Mouse (Mus musculus) spleen, adult 2 months (tissue): ENCODE data around the gene Eml1. TPM values are rescaled to one million over a fixed set of nuclear protein-coding genes. Genes with fewer than 3 reads are reported as not detected.

Experiments
- DNase-seq, 2 experiments: peaks; one replicate each; pipeline versions ENCODE4 v3.0.0 to v3.0.0-alpha.2; 2012 to 2021; ENCODE audit warnings: low spot score in 2 of 2, low read depth in 1 of 2
- H3K27ac ChIP-seq: fragments of 200-500 bp; 2 replicates; pipeline ENCODE4 v1.5.1; 2012; ENCODE audit warnings: low read length, inconsistent platforms; ENCODE audit not compliant: insufficient read depth
- H3K27me3 ChIP-seq: fragments of 200-500 bp; 2 replicates; pipeline ENCODE4 v1.6.1; 2012; ENCODE audit warnings: mild to moderate bottlenecking, moderate library complexity, low read length, inconsistent platforms; ENCODE audit not compliant: control insufficient read depth, insufficient read depth
- H3K36me3 ChIP-seq: fragments of 200-500 bp; 2 replicates; pipeline ENCODE4 v1.6.1; 2012; ENCODE audit warnings: mild to moderate bottlenecking, low read length, inconsistent platforms; ENCODE audit not compliant: control insufficient read depth, insufficient read depth
- H3K4me1 ChIP-seq: fragments of 200-500 bp; 2 replicates; pipeline ENCODE4 v1.6.1; 2011; ENCODE audit warnings: inconsistent platforms; ENCODE audit not compliant: control insufficient read depth, insufficient read depth, insufficient read length
- H3K4me3 ChIP-seq: fragments of 200-500 bp; 2 replicates; pipeline ENCODE4 v1.5.1; 2011; ENCODE audit warnings: mild to moderate bottlenecking, inconsistent platforms; ENCODE audit not compliant: insufficient read depth, insufficient read length; ENCODE audit errors: extremely low read depth
- CTCF ChIP-seq: fragments of 200-500 bp; IDR thresholded peaks from 2 replicates; pipeline ENCODE4 v1.5.1; 2011; ENCODE audit warnings: mild to moderate bottlenecking, inconsistent platforms; ENCODE audit not compliant: insufficient read depth, insufficient read length, insufficient replicate concordance; ENCODE audit errors: extremely low read depth
- POLR2A ChIP-seq: fragments of 200-500 bp; IDR thresholded peaks from 2 replicates; pipeline ENCODE4 v1.6.1; 2011; ENCODE audit warnings: low read depth, low read length, inconsistent platforms
- WGBS: fragments of 180-500 bp; shearing (Covaris S2); methylation state at CpG from one replicate; pipeline ENCODE4 v1.1.7; 2018; 5-methylcytosine and 5-hydroxymethylcytosine counted together
- polyA plus RNA-seq: library from polyadenylated mRNA; depleted of rRNA; stranded (reverse); fragments of >200 nt; gene quantifications from 2 replicates; pipeline ENCODE4 v1.2.3, GENCODE M21; 2012

The Eml1 gene
- polyA plus RNA-seq, 1 experiment, result 9.3 TPM

DNA sequence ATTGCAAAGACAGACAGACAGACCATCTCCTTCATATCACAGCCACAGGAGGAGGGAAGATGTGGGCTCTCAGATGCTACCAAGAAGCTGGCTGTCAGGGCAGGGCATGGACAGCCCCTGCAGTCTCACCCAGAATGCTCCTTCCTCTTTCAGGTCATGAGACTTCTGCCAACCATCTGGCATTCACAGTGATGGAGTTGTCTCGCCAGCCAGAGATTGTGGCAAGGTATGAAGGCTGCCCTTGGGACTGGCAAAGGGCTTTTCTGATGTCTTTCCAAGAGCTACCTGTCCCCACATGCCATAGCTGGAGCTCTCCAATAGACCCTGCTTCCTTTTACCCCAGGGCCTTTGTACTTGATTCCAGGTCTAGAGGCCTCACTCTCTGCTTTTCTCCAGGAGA is 15.5 kb upstream of the Eml1 start:
- H3K27ac ChIP-seq, result no peak overlapping the region
- H3K4me3 ChIP-seq, result no peak overlapping the region
- H3K27me3 ChIP-seq, result no peaks in the 10 kb centered on the region
- DNase-seq, result no peak
- TF ChIP-seq POLR2A, result no peak
- TF ChIP-seq CTCF, result no peak
- 56% methylated on average over 1 of the region's 1 CpGs for WGBS
- no peaks in the 10 kb centered on the region for H3K36me3 ChIP-seq
- no peaks in the 10 kb centered on the region for H3K4me1 ChIP-seq

DNA sequence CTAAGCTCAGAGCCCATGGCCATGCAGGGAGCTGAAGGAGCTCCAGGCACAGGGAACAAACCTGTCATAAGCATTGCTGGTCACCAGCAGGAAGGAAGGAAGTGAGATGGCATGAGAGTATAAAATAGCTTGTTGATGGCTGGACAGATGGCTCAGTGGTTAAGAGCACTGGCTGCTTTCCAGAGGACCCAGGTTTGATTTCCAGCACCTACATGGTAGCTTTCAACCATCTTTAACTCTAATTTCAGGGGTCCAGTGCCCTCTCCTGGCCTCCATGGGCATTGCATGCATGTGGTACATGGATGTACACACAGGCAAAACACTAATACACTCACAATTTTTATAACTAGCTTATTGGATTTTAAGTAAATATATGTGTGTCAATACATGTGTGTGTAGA is 14.8 kb upstream of the Eml1 start:
- no peak overlapping the region for H3K4me3 ChIP-seq
- H3K27me3 ChIP-seq, result no peaks in the 10 kb centered on the region
- DNase-seq, result no peak
- H3K4me1 ChIP-seq, result no peaks in the 10 kb centered on the region
- H3K36me3 ChIP-seq, result no peaks in the 10 kb centered on the region
- H3K27ac ChIP-seq, result no peak overlapping the region
- TF ChIP-seq POLR2A (no peak), CTCF (no peak)

DNA sequence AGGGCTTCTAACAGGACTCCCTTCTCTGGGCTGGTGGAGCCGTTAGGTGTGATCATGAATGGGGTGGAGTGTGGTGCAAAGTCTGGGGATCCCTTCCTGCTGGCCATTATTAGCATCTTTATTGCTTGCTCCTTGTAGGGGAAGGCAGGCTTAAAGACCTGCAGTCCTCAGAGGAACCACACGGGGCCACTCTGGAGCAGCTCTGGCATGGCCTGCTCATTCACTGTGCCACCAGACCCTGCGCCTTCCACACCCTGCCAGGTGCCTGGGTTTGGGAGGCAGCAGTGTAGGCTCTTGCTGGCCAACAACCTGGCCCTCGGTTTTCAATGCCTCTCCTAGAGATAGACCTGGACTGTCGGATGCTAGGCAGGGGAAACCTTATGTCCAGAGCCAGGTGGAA is 7.0 kb upstream of the Eml1 start:
- TF ChIP-seq CTCF, result peak; percentile 54; the same call in 1 of the 2 replicates
- no peak for TF ChIP-seq POLR2A
- H3K36me3 ChIP-seq, result no peaks in the 10 kb centered on the region
- H3K4me1 ChIP-seq, result no peaks in the 10 kb centered on the region
- 6% methylated on average over 5 of the region's 5 CpGs for WGBS
- no peak overlapping the region for H3K27ac ChIP-seq
- H3K4me3 ChIP-seq, result no peak overlapping the region
- peak in 1 of 2 experiments; percentile 23 for DNase-seq
- H3K27me3 ChIP-seq, result no peaks in the 10 kb centered on the region

DNA sequence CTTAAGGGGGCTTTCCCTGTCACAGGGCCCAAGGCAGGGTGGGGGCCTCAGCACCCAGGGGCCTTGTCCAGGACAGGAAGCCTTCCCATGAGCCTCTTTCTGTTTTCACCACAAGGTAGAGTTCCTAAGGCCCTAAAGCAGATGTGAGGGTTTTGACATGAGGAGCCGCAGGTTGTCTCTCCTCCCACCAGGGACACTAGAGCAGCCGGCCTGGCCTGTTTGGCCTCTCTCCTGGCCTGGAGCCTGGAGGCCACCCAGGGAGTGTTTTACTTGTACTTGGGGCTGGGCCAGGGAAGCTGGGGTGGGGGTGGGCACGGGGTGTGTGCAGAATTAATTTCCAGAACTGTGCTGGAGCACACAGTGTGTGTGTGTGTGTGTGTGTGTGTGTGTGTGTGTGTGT is 5.4 kb upstream of the Eml1 start:
- Histone ChIP-seq H3K27ac (no peak overlapping the region), H3K4me3 (no peak overlapping the region), H3K36me3 (no peaks in the 10 kb centered on the region), H3K4me1 (no peaks in the 10 kb centered on the region), H3K27me3 (no peaks in the 10 kb centered on the region)
- DNase-seq, result no peak
- 57% methylated on average over 3 of the region's 3 CpGs for WGBS
- no peak for TF ChIP-seq POLR2A

DNA sequence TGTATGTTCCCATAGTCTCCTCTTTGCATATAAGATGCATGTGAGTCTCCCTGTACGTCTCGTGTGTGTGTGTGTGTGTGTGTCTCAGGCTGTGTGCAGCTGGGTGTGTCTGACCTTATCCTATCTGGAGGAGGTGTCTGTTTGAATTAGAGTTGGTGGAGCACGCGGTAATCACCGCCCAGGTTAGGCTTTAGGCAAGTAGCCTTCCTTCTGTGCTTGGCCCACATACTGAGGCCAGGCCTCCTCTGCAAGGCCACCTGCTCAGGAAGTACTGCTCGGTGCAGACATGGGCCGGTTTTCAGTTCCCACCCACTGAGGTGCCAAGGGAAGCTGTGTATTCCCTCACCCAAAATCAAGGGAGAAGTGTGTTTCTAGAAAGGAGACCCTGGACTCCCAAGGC is 4.9 kb upstream of the Eml1 start:
- DNase-seq, result no peak
- 64% methylated on average over 7 of the region's 7 CpGs for WGBS
- TF ChIP-seq CTCF (no peak), POLR2A (no peak)
- Histone ChIP-seq H3K4me1 (no peaks in the 10 kb centered on the region), H3K27ac (no peak overlapping the region), H3K27me3 (no peaks in the 10 kb centered on the region), H3K36me3 (no peaks in the 10 kb centered on the region), H3K4me3 (no peak overlapping the region)

DNA sequence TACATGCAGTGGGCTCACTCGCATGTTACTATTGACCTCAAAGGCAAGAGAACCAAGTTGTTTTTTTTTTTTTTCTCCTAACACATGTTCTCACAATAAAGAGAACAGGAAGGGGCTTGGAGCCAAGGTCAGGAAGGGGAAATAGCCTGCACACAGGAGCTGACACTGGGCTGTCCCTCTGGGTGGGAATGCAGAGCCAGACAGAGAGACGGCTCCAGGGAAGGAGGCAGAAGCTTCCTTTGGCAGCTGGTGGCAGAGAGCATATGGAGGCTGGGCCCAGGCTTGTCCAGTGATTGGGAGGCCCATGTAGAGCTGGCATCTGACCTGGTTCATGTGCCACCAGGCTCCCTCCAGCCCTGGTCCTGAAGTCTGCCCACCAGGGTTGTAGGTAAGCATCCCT is 2.8 kb upstream of the Eml1 start:
- peaks cover 2% of the 10 kb centered on the region; the same call in 1 of the 2 replicates for H3K4me1 ChIP-seq
- no peaks in the 10 kb centered on the region for H3K36me3 ChIP-seq
- TF ChIP-seq CTCF (no peak), POLR2A (no peak)
- H3K27me3 ChIP-seq, result no peaks in the 10 kb centered on the region
- no peak overlapping the region for H3K4me3 ChIP-seq
- WGBS, result 65% methylated on average over 2 of the region's 2 CpGs
- DNase-seq, result no peak
- no peak overlapping the region for H3K27ac ChIP-seq

DNA sequence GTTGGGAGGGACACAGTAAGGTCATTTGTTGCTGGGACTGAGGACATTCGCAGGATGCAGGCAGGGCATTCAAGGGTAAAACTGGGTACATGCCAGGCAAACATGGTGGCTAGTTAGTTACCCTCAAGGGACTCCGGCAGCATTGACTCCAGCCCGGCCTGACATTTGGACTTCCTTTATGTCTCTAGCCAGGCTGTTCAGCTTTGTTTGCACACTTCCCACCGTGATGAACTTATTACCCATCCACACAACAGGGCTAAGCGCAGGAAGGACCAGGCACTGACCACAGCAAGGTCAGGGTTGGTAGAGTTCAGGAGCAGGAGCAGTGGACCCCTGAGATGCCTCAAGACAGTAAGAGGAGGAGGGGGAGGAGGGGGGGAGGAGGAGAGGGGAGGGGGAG is 1.8 kb upstream of the Eml1 start:
- no peak overlapping the region for H3K4me3 ChIP-seq
- H3K4me1 ChIP-seq, result peaks cover 2% of the 10 kb centered on the region; the same call in 1 of the 2 replicates
- H3K36me3 ChIP-seq, result no peaks in the 10 kb centered on the region
- 66% methylated on average over 5 of the region's 5 CpGs for WGBS
- no peak for DNase-seq
- no peak overlapping the region for H3K27ac ChIP-seq
- TF ChIP-seq CTCF, result no peak
- no peak for TF ChIP-seq POLR2A
- no peaks in the 10 kb centered on the region for H3K27me3 ChIP-seq
